Mouse (Mus musculus) G1E (cell line): ENCODE results near the gene Cep55.

Experiments used
- CTCF ChIP-seq: IDR thresholded peaks from 2 replicates; pipeline ENCODE4 v1.5.1; 2012; ENCODE audit warnings: low read depth, low read length, inconsistent platforms, mixed read lengths
- GATA1 ChIP-seq: IDR thresholded peaks from 2 replicates; pipeline ENCODE4 v1.6.1; 2012; ENCODE audit warnings: borderline replicate concordance, low read length, inconsistent platforms, mixed read lengths
- GATA2 ChIP-seq: IDR thresholded peaks from 2 replicates; pipeline ENCODE4 v1.6.1; 2012; ENCODE audit warnings: low read depth, low read length, inconsistent platforms, borderline replicate concordance
- POLR2AphosphoS5 ChIP-seq: IDR thresholded peaks from 2 replicates; pipeline ENCODE4 v1.6.1; 2012; ENCODE audit warnings: low read depth, low read length, inconsistent platforms; ENCODE audit not compliant: insufficient replicate concordance
- TAL1 ChIP-seq: conservative IDR thresholded peaks from 2 replicates; pipeline ENCODE4 v1.6.1; 2012; ENCODE audit warnings: low read depth, low read length, inconsistent platforms, mixed read lengths

DNA sequence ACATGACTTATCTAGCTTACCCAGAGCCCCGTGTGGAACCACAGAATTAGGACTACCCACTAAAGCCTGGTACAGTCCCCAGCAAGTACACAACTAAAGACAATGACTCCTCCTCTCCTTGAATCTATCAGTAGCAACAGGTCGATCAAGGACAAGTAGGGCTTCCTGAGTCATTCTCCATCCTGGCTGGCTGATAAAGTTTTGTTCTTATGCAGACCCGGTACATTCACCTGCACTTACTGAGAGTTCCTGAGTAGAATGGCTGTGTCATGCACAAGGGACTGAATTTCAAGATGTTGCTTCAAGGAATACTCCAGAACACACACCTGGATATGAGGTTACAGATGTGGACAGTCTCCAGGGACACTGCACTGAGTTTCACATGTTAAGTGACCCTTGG is 9.6 kb upstream of the Cep55 start:
- TF ChIP-seq GATA1 (no peak), CTCF (no peak), TAL1 (no peak), GATA2 (no peak), POLR2AphosphoS5 (no peak)
